Mouse (Mus musculus): ENCODE data around the gene Nkain4.

Gene Nkain4

DNA sequence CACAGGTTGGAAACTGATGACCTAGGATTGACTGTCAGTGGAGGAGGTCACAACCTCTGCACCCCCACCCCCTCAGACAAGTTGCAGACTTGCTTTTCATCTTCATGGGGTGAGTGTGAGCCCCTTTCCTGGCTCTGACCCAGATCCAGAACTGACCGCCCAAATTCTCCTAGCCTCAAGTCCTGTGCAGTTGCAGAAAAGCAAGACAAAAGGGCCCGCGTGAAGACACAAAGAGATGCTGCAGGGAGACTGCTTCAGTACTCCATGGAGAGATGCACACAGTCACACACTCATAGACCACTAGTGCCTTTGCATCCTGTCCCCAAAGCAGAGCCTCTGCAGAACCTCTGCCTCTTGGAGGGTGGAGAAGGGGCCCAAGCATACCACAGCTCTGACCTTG, 59.2 kb downstream of the Nkain4 start:
- in situ Hi-C loops (cut with MseI, MboI): loop anchor here in 1 of 2 experiments (10.0 kb wide), 1 partner anchor 111 kb away; no protein-coding TSS in a partner anchor

DNA sequence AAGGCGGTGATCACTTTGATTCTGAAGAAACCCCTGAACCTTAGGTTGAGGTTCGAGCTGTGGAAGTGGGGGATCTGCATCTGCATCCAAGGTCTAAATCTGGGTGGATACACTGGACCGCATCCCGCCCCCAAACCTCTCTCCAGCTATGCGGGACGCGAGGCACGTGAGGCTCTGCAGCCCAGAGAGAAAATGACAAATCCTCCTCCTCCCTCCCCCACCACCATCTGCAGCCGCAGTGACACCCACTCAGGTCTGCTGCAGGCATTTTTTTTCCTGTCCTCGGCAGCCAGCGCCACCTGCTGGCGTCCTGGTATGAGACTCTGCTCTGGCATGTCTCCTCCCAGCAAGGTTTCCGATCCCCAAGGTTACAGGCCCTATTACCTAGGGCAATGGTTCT, 59.8 kb downstream of the Nkain4 start:
- in situ Hi-C loops (cut with MseI, MboI): loop anchor here in 1 of 2 experiments (10.0 kb wide), 1 partner anchor 110 kb away; no protein-coding TSS in a partner anchor

DNA sequence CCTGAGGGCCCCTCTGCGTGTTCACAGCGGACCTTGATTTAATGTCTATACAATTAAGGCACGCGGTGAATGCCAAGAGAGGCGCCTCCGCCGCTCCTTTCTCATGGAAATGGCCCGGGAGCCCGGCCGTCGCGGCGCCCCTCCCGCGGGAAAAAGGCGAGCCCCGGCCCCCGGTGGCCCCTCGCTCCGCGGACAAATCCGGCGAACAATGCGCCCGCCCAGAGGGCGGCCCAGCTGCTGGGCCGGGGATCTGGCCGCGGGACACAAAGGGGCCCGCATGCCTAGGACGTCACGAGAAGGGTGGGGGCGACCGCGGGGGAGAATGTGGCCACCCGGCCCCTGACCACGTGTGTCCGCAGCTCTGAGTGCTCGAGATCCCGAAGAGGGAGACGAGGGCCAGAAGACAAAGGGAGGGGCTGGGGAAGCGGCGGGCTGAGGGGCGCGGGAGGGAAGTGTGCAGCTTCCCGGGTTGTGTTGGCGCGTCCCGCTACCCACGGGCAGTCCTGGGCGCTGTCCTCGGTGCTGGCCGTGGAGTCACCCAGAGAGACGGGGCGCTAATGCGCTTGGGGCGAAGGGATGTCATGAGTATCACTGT, 60.4 kb downstream of the Nkain4 start:
- in situ Hi-C loops (cut with MseI, MboI): loop anchor here in 1 of 2 experiments (10.0 kb wide), 1 partner anchor 109 kb away; no protein-coding TSS in a partner anchor

DNA sequence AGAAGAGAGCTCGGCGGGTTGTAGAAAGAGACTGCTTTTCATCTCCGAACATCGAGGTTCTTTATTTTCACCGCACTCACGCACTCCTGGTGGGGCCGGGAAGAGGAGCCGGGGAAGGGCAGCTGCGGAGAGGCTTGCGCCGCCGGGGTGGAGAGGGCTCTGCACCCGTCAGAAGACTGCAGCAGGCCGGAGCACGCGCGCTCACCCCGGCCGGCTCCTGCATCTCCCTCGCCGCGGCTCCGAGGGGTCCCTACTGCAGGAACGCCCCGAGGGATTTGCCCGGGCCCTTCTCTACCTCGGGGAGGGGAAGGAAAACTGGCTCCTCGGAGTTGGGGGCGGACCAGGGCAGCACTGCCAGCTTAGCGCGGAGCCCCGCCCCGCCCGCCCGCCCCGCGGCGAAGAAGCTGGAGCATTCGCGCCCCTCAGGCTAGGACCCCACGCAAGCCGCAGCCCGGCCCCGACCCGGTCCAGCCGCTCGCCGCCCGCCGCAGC, 60.9 kb downstream of the Nkain4 start:
- in situ Hi-C loops (cut with MseI, MboI): loop anchor here in 1 of 2 experiments (10.0 kb wide), 1 partner anchor 109 kb away; no protein-coding TSS in a partner anchor

DNA sequence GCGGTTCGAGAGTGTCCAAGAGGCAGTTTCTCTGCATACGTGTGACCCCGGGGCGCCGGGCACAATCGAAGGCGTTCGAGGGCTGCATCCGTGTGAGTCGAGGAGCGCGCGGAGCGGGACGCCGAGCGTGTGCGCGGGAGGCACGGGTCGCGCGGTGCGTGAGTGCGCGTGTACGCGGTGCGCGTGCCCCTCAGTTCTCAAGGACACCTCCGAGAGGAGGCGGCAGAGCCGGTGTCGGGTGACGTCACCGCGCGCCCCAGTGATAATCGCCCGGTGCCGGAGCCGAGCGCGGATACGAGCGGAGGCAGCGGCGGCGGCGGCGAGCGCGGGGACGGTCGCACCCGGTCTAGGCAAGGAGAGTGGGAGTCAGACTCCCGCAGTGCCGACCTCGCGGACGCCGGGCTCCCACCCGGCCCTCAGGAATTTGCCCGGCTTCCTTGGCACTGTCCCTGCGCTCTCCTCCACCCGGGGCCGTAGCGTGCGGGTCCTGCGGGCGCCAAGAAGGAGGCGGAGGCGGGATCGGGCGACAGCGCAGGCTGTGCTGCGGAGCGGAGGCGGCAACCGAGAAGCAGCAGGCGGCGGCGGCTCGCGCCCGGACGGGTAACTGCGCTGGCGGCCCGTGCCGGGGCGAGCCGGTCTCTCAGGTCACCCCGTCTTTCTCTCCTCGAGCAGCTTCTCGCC, 61.5 kb downstream of the Nkain4 start:
- in situ Hi-C loops (cut with MseI, MboI): loop anchor here in 1 of 2 experiments (10.0 kb wide), 1 partner anchor 108 kb away; no protein-coding TSS in a partner anchor

DNA sequence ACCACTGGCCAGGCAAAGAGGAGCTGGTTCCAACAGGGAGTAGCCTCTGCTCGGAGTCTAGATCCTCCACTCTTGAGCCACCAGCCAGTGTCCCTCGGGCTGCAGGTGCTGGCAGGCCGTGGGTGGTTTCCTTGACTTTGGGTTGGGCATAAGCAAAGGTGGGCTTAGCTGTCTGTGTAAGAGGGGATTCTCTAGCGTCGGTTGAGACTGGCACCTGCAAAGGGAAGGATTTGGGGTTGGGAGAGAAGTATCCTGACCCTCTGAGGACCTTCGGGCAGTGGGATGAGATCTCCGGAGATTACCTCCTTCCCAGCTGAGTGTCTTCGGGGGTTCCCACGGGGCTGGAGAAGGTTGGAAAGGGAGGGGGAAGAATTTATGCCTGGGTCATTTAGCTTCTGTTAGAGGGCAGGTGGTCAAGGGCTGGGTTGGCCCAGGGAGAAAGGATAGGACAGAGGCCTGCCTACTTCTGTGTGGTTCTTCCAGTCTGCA, 62.6 kb downstream of the Nkain4 start:
- in situ Hi-C loops (cut with MseI, MboI): loop anchor here in 1 of 2 experiments (10.0 kb wide), 1 partner anchor 107 kb away; no protein-coding TSS in a partner anchor

DNA sequence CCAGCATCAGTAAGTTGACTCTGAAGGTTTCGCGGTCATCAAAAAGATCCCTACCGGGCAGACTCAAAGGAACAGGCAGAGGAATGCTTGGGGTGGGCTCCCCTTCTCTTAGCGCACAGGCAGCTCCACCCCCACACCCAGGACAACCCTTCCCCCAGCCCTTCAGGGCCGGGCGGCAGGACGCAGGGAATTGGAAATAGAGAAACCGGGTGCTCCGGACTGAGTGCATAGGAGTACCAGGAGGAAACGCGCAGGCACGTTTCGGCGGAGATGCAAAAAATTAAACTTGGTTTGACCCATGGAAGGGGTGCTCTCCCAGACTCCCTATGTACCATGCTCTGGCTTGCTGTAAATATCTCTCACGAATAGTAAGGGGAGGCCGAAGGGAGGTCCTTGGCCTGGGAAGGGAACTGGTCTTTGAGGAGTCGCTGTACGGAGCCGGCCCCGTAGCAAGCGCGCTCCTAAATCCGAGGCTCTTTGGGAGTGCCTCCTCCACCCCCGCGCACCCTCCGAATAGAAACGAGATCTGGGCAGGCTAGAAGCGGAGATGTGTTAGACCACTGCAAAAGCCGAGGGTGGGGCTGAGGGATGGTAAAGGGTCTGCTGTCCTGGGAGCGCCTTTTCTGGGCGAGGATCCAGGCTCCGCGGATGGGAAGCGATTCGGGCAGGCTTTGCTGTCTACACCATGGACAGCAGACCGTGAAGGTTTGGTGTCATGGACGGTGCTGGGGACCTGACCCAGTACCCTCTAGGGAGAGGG, 63.2 kb downstream of the Nkain4 start:
- in situ Hi-C loops (cut with MseI, MboI): loop anchor here in 1 of 2 experiments (10.0 kb wide), 1 partner anchor 106 kb away; no protein-coding TSS in a partner anchor

DNA sequence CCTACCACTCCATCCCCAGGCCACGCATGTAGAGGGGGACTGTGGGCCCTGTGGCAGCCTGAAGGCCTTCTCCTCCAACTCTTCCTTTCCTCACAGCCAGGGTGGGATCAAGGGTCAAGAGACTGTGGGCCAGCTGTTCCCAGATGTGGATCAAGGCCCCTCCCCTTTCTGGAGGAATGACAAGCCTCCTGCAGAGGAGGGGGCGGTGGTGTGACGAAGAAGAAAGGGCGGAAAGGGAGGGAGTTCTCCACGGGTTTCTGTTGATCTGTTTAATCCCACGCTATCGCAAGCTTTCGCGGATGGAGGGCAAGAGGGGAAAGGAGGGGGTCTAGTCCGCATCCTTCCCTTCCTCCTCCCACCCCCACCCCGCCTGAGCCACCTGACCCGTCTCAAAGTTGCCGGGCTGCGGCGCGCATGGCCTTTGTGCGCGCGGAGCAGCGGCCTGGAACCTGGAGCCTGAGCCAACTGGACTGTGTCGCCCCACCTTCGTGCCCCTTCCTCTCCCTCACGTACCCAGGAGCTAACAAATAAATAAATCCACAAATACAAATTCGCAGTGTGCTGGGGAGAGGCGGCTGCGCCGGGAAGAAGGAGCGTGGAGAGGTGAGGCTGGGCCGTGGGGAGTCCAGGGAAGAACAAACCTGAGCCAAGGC, 64.0 kb downstream of the Nkain4 start:
- in situ Hi-C loops (cut with MseI, MboI): loop anchor here in 1 of 2 experiments (10.0 kb wide), 1 partner anchor 106 kb away; no protein-coding TSS in a partner anchor

DNA sequence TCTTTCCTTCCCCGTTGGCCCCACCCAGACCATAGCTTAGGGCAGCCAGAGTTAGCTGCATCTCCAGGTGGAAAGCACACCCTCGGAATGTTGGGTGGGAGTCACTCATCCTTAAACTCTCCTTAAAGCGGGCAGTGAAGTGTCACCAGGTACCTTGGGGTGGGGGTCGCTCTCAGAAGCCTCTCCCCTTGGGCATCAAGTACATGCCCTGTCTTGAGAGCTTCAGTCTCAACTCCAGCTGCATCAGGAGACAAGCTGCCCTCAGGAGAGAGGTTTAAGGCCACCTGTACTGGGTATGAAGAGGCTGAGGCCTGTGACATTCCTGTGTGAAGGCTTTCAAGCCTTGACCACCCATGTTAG, 64.6 kb downstream of the Nkain4 start:
- in situ Hi-C loops (cut with MseI, MboI): loop anchor here in 1 of 2 experiments (10.0 kb wide), 1 partner anchor 105 kb away; no protein-coding TSS in a partner anchor

DNA sequence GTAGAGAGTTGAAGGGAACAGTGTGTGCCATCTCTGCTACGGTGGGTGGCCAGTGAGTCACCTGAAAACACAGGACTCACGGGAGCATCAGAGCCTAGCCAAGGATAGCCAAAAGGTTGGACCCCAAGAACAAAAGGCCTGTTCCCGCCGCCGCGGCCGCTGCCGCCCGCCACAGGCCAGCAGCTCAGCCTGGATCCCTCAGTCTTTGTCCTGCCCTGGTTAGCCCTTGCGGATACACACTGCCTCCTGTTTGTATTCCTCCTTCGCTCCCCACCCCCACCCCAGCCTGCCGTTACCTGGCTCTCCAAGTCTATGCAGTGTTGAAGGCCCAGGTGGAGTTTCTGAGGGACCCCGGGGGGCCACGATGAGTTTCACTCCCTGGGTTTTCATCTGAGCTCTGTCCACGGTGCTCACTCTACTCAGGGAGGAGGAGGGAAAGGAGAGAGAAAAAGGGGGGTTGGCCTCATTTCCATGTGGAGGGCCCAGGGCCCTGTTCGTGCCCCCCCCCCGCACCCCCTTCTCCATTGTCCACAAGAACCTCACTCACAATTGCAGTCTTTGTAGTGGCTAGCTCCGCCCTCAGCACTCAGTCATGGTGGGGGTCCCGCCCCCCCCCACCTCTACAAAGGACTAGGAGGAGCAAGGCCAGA, 65.1 kb downstream of the Nkain4 start:
- in situ Hi-C loops (cut with MseI, MboI): no loop called here

DNA sequence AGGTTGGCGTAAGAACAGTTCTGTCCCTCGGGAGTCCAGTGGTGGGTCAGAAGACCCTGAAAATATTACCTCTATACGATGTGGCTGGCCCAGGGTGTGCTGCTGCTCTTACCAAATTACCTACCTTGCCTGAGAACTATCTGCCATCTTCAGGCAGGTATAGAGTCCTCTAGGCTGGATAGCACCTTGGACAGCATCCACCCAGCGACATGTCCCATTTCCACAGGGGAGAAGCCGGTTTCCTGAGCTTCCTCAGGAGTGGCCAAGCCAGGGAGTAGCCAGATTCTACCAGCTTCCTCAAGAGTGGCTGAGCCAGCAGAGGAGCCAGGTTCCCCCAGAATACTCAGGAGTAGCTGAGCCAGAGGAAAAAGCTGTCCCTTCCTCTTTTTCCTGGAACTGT, 69.2 kb downstream of the Nkain4 start:
- in situ Hi-C loops (cut with MseI, MboI): no loop called here
